Comparison of ENCODE assay signal across 35 mouse cellular contexts in genomic region chr6:24656094-24656493, GRCm38 (mm10). TPM values are rescaled to one million over a fixed set of nuclear protein-coding genes. Genes with fewer than 3 reads are reported as not detected.
A peak's percentile ranks its signal among the peaks of the same experiment; 100 is the strongest.
DNase-seq lines count a peak whose midpoint lies in the region; ATAC-seq lines count a peak whose summit lies in the region.
"Had no signal": no experiment of that assay in that cellular context is flagged by ENCODE, and none has a peak within 500 bp of the region (broad histone marks: within the 10 kb centered on the region; RNA-seq: fewer than 3 reads in every experiment).

No protein-coding gene starts in this region.

- no peaks in the 10 kb centered on the region for H3K36me3 ChIP-seq in liver, embryonic 13.5 days
- H3K36me3 ChIP-seq in liver, embryonic 12.5 days: 0 out of 2 replicates have a peak, but pooled peaks cover 4% of the 10 kb centered on the region
- H3K36me3 ChIP-seq: hindbrain, embryonic 13.5 days; limb, embryonic 15.5 days; liver, embryonic 15.5 days; midbrain, embryonic 12.5 days; stomach, embryonic 15.5 days had no signal

- peaks cover 38% of the 10 kb centered on the region for H3K4me1 ChIP-seq in liver, embryonic 13.5 days (replicated peaks)
- peaks cover 28% of the 10 kb centered on the region for H3K4me1 ChIP-seq in liver, embryonic 12.5 days
- H3K4me1 ChIP-seq: forebrain, embryonic 10.5 days; limb, embryonic 10.5 days; limb, embryonic 15.5 days; midbrain, embryonic 12.5 days; stomach, embryonic 15.5 days had no signal

- ATAC-seq in frontal cortex, adult (ENCODE audit: low TSS enrichment): peak; percentile 77
- ATAC-seq in liver, embryonic 13.5 days (ENCODE audit: low read depth): 0 out of 2 replicates have a peak, but pooled peaks have one; percentile 24
- no peak for ATAC-seq in liver, embryonic 12.5 days
- ATAC-seq: CD4-positive, CD25-positive, alpha-beta regulatory T cell, adult 4 months; forebrain, embryonic 16.5 days; intestine, embryonic 16.5 days had no signal

- no peak for DNase-seq in frontal cortex, postnatal 10 days (ENCODE audit: low spot score in 2 of 2)
- DNase-seq in liver, embryonic 13.5 days: no peak
- peak; percentile 51 for DNase-seq in adipocyte (ENCODE audit: low spot score)
- no peak for DNase-seq in lung, postnatal 25 days (ENCODE audit: low spot score)
- no peak for DNase-seq in adrenal gland, postnatal 4 days (ENCODE audit: low spot score in 2 of 2)
- DNase-seq: adrenal gland, adult 2 months; adrenal gland, postnatal 36 days; cerebellum, adult 11 months; cerebellum, adult 9-11 months; gastrocnemius, postnatal 25 days; kidney, adult 9 months; kidney, postnatal 10 days; layer of hippocampus, postnatal 36 days; lung, embryonic 14.5 days; lung, postnatal 14 days; retina, postnatal 1 day; right cerebral cortex, postnatal 25 days had no signal

- no peak overlapping the region for H3K9ac ChIP-seq in liver, embryonic 13.5 days
- H3K9ac ChIP-seq in liver, embryonic 12.5 days: no peak overlapping the region
- H3K9ac ChIP-seq: embryonic facial prominence, embryonic 13.5 days; heart, embryonic 13.5 days; hindbrain, embryonic 13.5 days; limb, embryonic 15.5 days; liver, embryonic 15.5 days; lung, embryonic 14.5 days; midbrain, embryonic 12.5 days; stomach, embryonic 15.5 days had no signal

- no peak overlapping the region for H3K27ac ChIP-seq in liver, embryonic 13.5 days
- no peak overlapping the region for H3K27ac ChIP-seq in liver, embryonic 12.5 days
- H3K27ac ChIP-seq: embryonic facial prominence, embryonic 13.5 days; forebrain, embryonic 10.5 days; heart, embryonic 13.5 days; hindbrain, embryonic 13.5 days; limb, embryonic 10.5 days; limb, embryonic 15.5 days; liver, embryonic 15.5 days; midbrain, embryonic 12.5 days; stomach, embryonic 15.5 days had no signal

- H3K9me3 ChIP-seq in liver, embryonic 13.5 days (replicated peaks): no peaks in the 10 kb centered on the region
- H3K9me3 ChIP-seq in liver, embryonic 12.5 days (replicated peaks): no peaks in the 10 kb centered on the region
- H3K9me3 ChIP-seq: embryonic facial prominence, embryonic 13.5 days; forebrain, embryonic 10.5 days; heart, embryonic 13.5 days; hindbrain, embryonic 13.5 days; limb, embryonic 10.5 days; limb, embryonic 15.5 days; liver, embryonic 15.5 days; midbrain, embryonic 12.5 days; stomach, embryonic 15.5 days had no signal

- H3K4me3 ChIP-seq in liver, embryonic 13.5 days (replicated peaks): no peak overlapping the region
- H3K4me3 ChIP-seq in liver, embryonic 12.5 days: no peak overlapping the region
- H3K4me3 ChIP-seq: embryonic facial prominence, embryonic 13.5 days; forebrain, embryonic 10.5 days; heart, embryonic 13.5 days; hindbrain, embryonic 13.5 days; limb, embryonic 10.5 days; limb, embryonic 15.5 days; liver, embryonic 15.5 days; midbrain, embryonic 12.5 days; stomach, embryonic 15.5 days had no signal

- H3K4me2 ChIP-seq in liver, embryonic 13.5 days: no peak overlapping the region
- H3K4me2 ChIP-seq in liver, embryonic 12.5 days: no peak overlapping the region
- H3K4me2 ChIP-seq: embryonic facial prominence, embryonic 13.5 days; heart, embryonic 13.5 days; hindbrain, embryonic 13.5 days; limb, embryonic 15.5 days; liver, embryonic 15.5 days; lung, embryonic 14.5 days; midbrain, embryonic 12.5 days; stomach, embryonic 15.5 days had no signal

- 70% methylated on average over 1 of the region's 1 CpGs for WGBS in liver, embryonic 13.5 days (ENCODE audit: insufficient replicate concordance)
- 61% methylated on average over 1 of the region's 1 CpGs for WGBS in liver, embryonic 12.5 days (ENCODE audit: insufficient replicate concordance)

- no peaks in the 10 kb centered on the region for H3K27me3 ChIP-seq in liver, embryonic 13.5 days
- no peaks in the 10 kb centered on the region for H3K27me3 ChIP-seq in liver, embryonic 12.5 days (replicated peaks)
- H3K27me3 ChIP-seq: embryonic facial prominence, embryonic 13.5 days; heart, embryonic 13.5 days; hindbrain, embryonic 13.5 days; limb, embryonic 15.5 days; liver, embryonic 15.5 days; midbrain, embryonic 12.5 days; stomach, embryonic 15.5 days had no signal

RNA-seq across cellular contexts. Expression of gene Wasl, which starts 8.7 kb away (rescaled TPM):
- 20.8 and 22.6 TPM in 2 replicates for polyA plus RNA-seq in liver, embryonic 13.5 days (2015; fragmentation: Nextera tagmentation; extraction: Ambion mirVana)
- polyA plus RNA-seq in liver, embryonic 12.5 days (2016; fragmentation: Nextera tagmentation; extraction: Ambion mirVana): 27.9 and 30.9 TPM in 2 replicates
- 10 to 100 TPM; 58.2 to 67.7 TPM for total RNA-seq in adrenal gland, postnatal 4 days (2021)

RNA-seq across cellular contexts. Expression of gene Lmod2, which starts 58.5 kb away (rescaled TPM):
- 0.09 and 0.14 TPM in 2 replicates for polyA plus RNA-seq in liver, embryonic 13.5 days (2015; fragmentation: Nextera tagmentation; extraction: Ambion mirVana)
- not detected in 2 replicates for polyA plus RNA-seq in liver, embryonic 12.5 days (2016; fragmentation: Nextera tagmentation; extraction: Ambion mirVana)
- total RNA-seq in adrenal gland, postnatal 4 days (2021): 1 to 10 TPM; 1.8 to 8.0 TPM
- total RNA-seq: layer of hippocampus, postnatal 36 days; left cerebral cortex, postnatal 10 days; megakaryocyte progenitor cell, adult 5-6 weeks had no signal
- polyA plus RNA-seq: adrenal gland, adult 2 months; CD4-positive, CD25-positive, alpha-beta regulatory T cell, adult 4 months; forebrain, embryonic 10.5 days; forebrain, embryonic 16.5 days; hindbrain, embryonic 13.5 days; intestine, embryonic 16.5 days; large intestine, adult 2 months; midbrain, embryonic 12.5 days; neural tube, embryonic 14.5 days had no signal
